Mouse (Mus musculus): Measurements from ENCODE around the gene Pacrg.

GRCm38 (mm10) chr17:10806692-10807091, 33.4 kb downstream of the Pacrg start:
- TF ChIP-seq CTCF (IDR thresholded peaks at IDR 0.05; ENCODE audit: control insufficient read depth, insufficient read depth, insufficient read length) (no peak), MYOG (IDR thresholded peaks at IDR 0.05; ENCODE audit: control insufficient read depth, extremely low read depth, insufficient read length) (no peak)
